In the genomic region with DNA sequence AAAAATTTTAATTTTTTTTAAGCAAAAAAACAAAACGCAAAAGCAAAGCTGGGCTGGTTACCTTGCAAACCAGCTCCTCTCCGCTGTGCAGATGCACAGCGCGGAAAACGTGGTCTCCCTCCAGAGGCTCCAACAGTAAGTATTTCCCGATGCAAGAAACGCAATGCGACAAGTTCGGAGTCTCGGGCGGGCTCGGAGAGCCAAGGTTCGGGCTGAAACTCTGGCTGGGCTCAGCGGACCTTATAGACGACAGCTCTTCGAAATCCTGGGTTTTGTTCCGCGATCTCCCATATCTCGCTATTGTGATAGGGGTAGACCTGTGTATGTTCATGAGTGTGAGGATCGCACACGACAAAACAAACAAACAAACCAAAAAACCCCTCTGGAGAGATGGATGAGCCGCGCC, we compare ENCODE assay signal across 8 mouse cellular contexts. TPM values are rescaled to one million over a fixed set of nuclear protein-coding genes. Genes with fewer than 3 reads are reported as not detected.
DNase-seq lines count a peak whose midpoint lies in the region; ATAC-seq and TF ChIP-seq lines count a peak whose summit lies in the region.

No protein-coding gene starts in this region.

- DNase-seq in gastrocnemius, adult 18-20 months (ENCODE audit: low spot score): peak; percentile 50
- no peak for DNase-seq in gastrocnemius, postnatal 25 days
- DNase-seq in ES-E14 (ENCODE audit: low read depth, low spot score): no peak
- DNase-seq in hindbrain, embryonic 10.5 days (ENCODE audit: low spot score): peak; percentile 62
- DNase-seq in left cerebral cortex, postnatal 4 days: peak; percentile 45
- peak; percentile 97 for DNase-seq in midbrain, embryonic 11.5 days (ENCODE audit: low spot score, missing footprints)
- peak; percentile 46 for DNase-seq in stomach, postnatal 0 days (ENCODE audit: low spot score)

- no peak for ATAC-seq in embryonic facial prominence, embryonic 15.5 days (ENCODE audit: insufficient number of reproducible peaks, low FRiP score, low TSS enrichment, low read depth)
- ATAC-seq in midbrain, embryonic 11.5 days (ENCODE audit: low FRiP score): no peak
- ATAC-seq in stomach, postnatal 0 days (ENCODE audit: low FRiP score, low TSS enrichment): no peak

- peaks cover 0 to 2% of the 10 kb centered on the region in 2 experiments; a peak in 1 of 4 replicates for H3K4me1 ChIP-seq in ES-E14 (ENCODE audit: control insufficient read depth in 2 of 2, insufficient read depth in 2 of 2, low read length in 2 of 2, poor library complexity in 1 of 2)
- H3K4me1 ChIP-seq in embryonic facial prominence, embryonic 15.5 days: peaks cover 26% of the 10 kb centered on the region
- peaks cover 45% of the 10 kb centered on the region for H3K4me1 ChIP-seq in hindbrain, embryonic 10.5 days (replicated peaks)
- peaks cover 24% of the 10 kb centered on the region for H3K4me1 ChIP-seq in midbrain, embryonic 11.5 days (ENCODE audit: control insufficient read depth, insufficient read depth, low read length)
- H3K4me1 ChIP-seq in stomach, postnatal 0 days (replicated peaks; ENCODE audit: control insufficient read depth, insufficient read depth): no peaks in the 10 kb centered on the region

- H3K9me3 ChIP-seq in ES-E14 (ENCODE audit: control insufficient read depth, insufficient read depth, low read depth, low read length): no peaks in the 10 kb centered on the region
- H3K9me3 ChIP-seq in embryonic facial prominence, embryonic 15.5 days (replicated peaks): no peaks in the 10 kb centered on the region
- H3K9me3 ChIP-seq in hindbrain, embryonic 10.5 days: no peaks in the 10 kb centered on the region
- H3K9me3 ChIP-seq in midbrain, embryonic 11.5 days (ENCODE audit: control insufficient read depth, low read length): no peaks in the 10 kb centered on the region
- H3K9me3 ChIP-seq in stomach, postnatal 0 days (ENCODE audit: control insufficient read depth, low read length): no peaks in the 10 kb centered on the region

- WGBS in embryonic facial prominence, embryonic 15.5 days: under 1% methylated on average over 23 of the region's 23 CpGs
- under 1% methylated on average over 23 of the region's 23 CpGs for WGBS in hindbrain, embryonic 10.5 days
- under 1% methylated on average over 23 of the region's 23 CpGs for WGBS in midbrain, embryonic 11.5 days
- under 1% methylated on average over 23 of the region's 23 CpGs for WGBS in stomach, postnatal 0 days

- peak overlapping the region; percentile 76 to 80 for H3K4me3 ChIP-seq in ES-E14 (ENCODE audit: insufficient read depth in 1 of 2, low read depth in 1 of 2, low read length in 2 of 2, poor library complexity in 1 of 2, severe bottlenecking in 1 of 2)
- peak overlapping the region; percentile 84 for H3K4me3 ChIP-seq in embryonic facial prominence, embryonic 15.5 days (replicated peaks)
- H3K4me3 ChIP-seq in hindbrain, embryonic 10.5 days: peak overlapping the region; percentile 82
- H3K4me3 ChIP-seq in midbrain, embryonic 11.5 days (ENCODE audit: low read depth, low read length): peak overlapping the region; percentile 58
- peak overlapping the region; percentile 76 for H3K4me3 ChIP-seq in stomach, postnatal 0 days (ENCODE audit: low read depth, low read length)

- in situ Hi-C loops in ES-E14 (cut with MboI; ENCODE audit: low sequenced_read_pairs in 2 of 2, unreplicated experiment in 2 of 2): no loop called here

- H3K4me2 ChIP-seq in embryonic facial prominence, embryonic 15.5 days (replicated peaks): peak overlapping the region; percentile 77
- H3K4me2 ChIP-seq in midbrain, embryonic 11.5 days: peak overlapping the region; percentile 67
- peak overlapping the region; percentile 90 for H3K4me2 ChIP-seq in stomach, postnatal 0 days (replicated peaks; ENCODE audit: low read depth)

- no peaks in the 10 kb centered on the region for H3K36me3 ChIP-seq in ES-E14 (ENCODE audit: control insufficient read depth, insufficient read depth, low read length, poor library complexity, severe bottlenecking)
- no peaks in the 10 kb centered on the region for H3K36me3 ChIP-seq in embryonic facial prominence, embryonic 15.5 days
- H3K36me3 ChIP-seq in hindbrain, embryonic 10.5 days: no peaks in the 10 kb centered on the region
- no peaks in the 10 kb centered on the region for H3K36me3 ChIP-seq in midbrain, embryonic 11.5 days (ENCODE audit: control insufficient read depth, insufficient read depth, low read length)
- no peaks in the 10 kb centered on the region for H3K36me3 ChIP-seq in stomach, postnatal 0 days (ENCODE audit: control insufficient read depth, insufficient read depth, low read length)

- no peak for TF ChIP-seq CTCF in stomach, postnatal 0 days (IDR thresholded peaks at IDR 0.05; ENCODE audit: low read depth)

- TF ChIP-seq EP300 in stomach, postnatal 0 days (optimal IDR thresholded peaks at IDR 0.05): no peak

- no peaks in the 10 kb centered on the region for H3K27me3 ChIP-seq in embryonic facial prominence, embryonic 15.5 days
- H3K27me3 ChIP-seq in hindbrain, embryonic 10.5 days (ENCODE audit: insufficient read depth, poor library complexity, severe bottlenecking): no peaks in the 10 kb centered on the region
- no peaks in the 10 kb centered on the region for H3K27me3 ChIP-seq in midbrain, embryonic 11.5 days (ENCODE audit: control insufficient read depth, insufficient read depth, low read length)
- H3K27me3 ChIP-seq in stomach, postnatal 0 days (ENCODE audit: control insufficient read depth, insufficient read depth, low read length): no peaks in the 10 kb centered on the region

- peak overlapping the region; percentile 41 for H3K9ac ChIP-seq in ES-E14 (ENCODE audit: insufficient read depth, low read depth, low read length, poor library complexity, severe bottlenecking)
- peak overlapping the region; percentile 81 for H3K9ac ChIP-seq in embryonic facial prominence, embryonic 15.5 days
- peak overlapping the region; percentile 92 for H3K9ac ChIP-seq in midbrain, embryonic 11.5 days (ENCODE audit: low read length)
- peak overlapping the region; percentile 80 for H3K9ac ChIP-seq in stomach, postnatal 0 days (ENCODE audit: low read length)

- H3K27ac ChIP-seq in ES-E14 (ENCODE audit: insufficient read depth, low read depth, low read length, poor library complexity, severe bottlenecking): no peak overlapping the region
- H3K27ac ChIP-seq in embryonic facial prominence, embryonic 15.5 days (replicated peaks): peak overlapping the region; percentile 97
- peak overlapping the region; percentile 97 for H3K27ac ChIP-seq in hindbrain, embryonic 10.5 days
- H3K27ac ChIP-seq in midbrain, embryonic 11.5 days (ENCODE audit: low read depth, low read length): peak overlapping the region; percentile 89
- H3K27ac ChIP-seq in stomach, postnatal 0 days (replicated peaks): peak overlapping the region; percentile 93

- intact Hi-C loops in left cerebral cortex, postnatal 4 days (cut with DNase I): loop anchor here (5.0 to 10.0 kb wide), 3 partner anchors 570 to 717 kb away; no protein-coding TSS in a partner anchor

TF ChIP-seq in ES-E14, 5 proteins besides CTCF, POLR2A, EP300 and RAD21:
- TF ChIP-seq ZNF384 (IDR thresholded peaks at IDR 0.05; ENCODE audit: low read depth, low read length): no peak
- no peak for TF ChIP-seq ZC3H11A (IDR thresholded peaks at IDR 0.05; ENCODE audit: borderline replicate concordance, low read depth, low read length)
- TF ChIP-seq CHD2 (IDR thresholded peaks at IDR 0.05; ENCODE audit: low read depth, low read length): no peak
- no peak for TF ChIP-seq HCFC1 (IDR thresholded peaks at IDR 0.05; ENCODE audit: borderline replicate concordance, insufficient read depth, low read length)
- TF ChIP-seq MAFK (IDR thresholded peaks at IDR 0.05; ENCODE audit: insufficient read depth, low read depth, low read length): no peak

RNA-seq across cellular contexts. Expression of a gene that starts 1.5 kb away (rescaled TPM):
- 10 to 100 TPM in 1 of 2 experiments, 1 to 10 TPM in 1; 7.1 to 19.5 TPM for total RNA-seq in gastrocnemius, adult 18-20 months (2021)
- 10 to 100 TPM; 13.6 to 20.0 TPM for total RNA-seq in gastrocnemius, postnatal 25 days (2021)
- 3.2 and 5.1 TPM in 2 replicates for total RNA-seq in ES-E14 (2012; rRNA removed)
- polyA plus RNA-seq in embryonic facial prominence, embryonic 15.5 days (2015; fragmentation: Nextera tagmentation; extraction: Ambion mirVana): 50.4 and 50.6 TPM in 2 replicates
- 41.6 and 56.9 TPM in 2 replicates for polyA plus RNA-seq in hindbrain, embryonic 10.5 days (2016; fragmentation: Nextera tagmentation; extraction: Ambion mirVana)
- total RNA-seq in left cerebral cortex, postnatal 4 days (2021): 10 to 100 TPM; 74.7 to 82.2 TPM
- polyA plus RNA-seq in midbrain, embryonic 11.5 days (2014; fragmentation: Nextera tagmentation; extraction: Ambion mirVana): 63.7 and 70.8 TPM in 2 replicates
- polyA plus RNA-seq in stomach, postnatal 0 days (2015; fragmentation: Nextera tagmentation; extraction: Ambion mirVana): 9.2 and 9.9 TPM in 2 replicates

Comparison
In these comparisons a context has a peak if more than half of its experiments do, and no peak if none do; other contexts are left out.
1. DNase-seq: peak in gastrocnemius, adult 18-20 months (single experiment), hindbrain, embryonic 10.5 days (single experiment), left cerebral cortex, postnatal 4 days (single experiment), midbrain, embryonic 11.5 days (single experiment) and stomach, postnatal 0 days (single experiment); none in gastrocnemius, postnatal 25 days (single experiment) and ES-E14 (single experiment).
2. H3K9ac ChIP-seq: peak in every context shown above with its lines; median percentile 92 in midbrain, embryonic 11.5 days; 81 in embryonic facial prominence, embryonic 15.5 days; 80 in stomach, postnatal 0 days; 41 in ES-E14.
3. Peak in every context shown above with its lines, with median percentiles within 50 percentile points of each other: H3K4me3 ChIP-seq and H3K4me2 ChIP-seq.